Mouse (Mus musculus): Measurements from ENCODE around the gene Vtn. TPM values are rescaled to one million over a fixed set of nuclear protein-coding genes. Genes with fewer than 3 reads are reported as not detected.
"Not testable (repeated sequence)": the region's sequence is repeated elsewhere in the genome, so short reads cannot be mapped to it uniquely, and the experiment has no call there.

Vtn gene
- polyA plus RNA-seq, 1 experiment from 2014 or later: 0.85 TPM

DNA sequence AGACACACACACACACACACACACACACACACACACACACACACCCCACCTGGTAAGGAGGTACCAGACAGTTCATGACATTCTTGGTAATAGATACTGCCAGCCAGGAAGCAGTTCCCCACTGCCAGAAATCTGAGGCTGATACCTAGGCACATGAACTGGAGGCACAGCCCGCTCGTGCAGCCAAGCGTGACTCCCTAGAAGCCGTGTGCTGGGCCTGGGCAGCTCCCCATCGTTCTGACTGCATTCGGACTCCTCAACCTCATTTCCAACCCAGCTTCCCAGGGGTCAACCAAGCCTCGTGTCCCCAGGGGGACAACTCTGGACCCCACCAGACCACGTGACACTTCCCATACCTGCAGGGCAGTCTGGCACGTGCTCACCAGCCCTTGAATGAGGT lies 29.8 kb downstream of the Vtn start:
- Histone ChIP-seq H3K27ac (ENCODE audit: low read depth, low read length) (no peak overlapping the region), H3K4me1 (replicated peaks; ENCODE audit: control insufficient read depth, insufficient read depth, low read length) (no peaks in the 10 kb centered on the region), H3K9me3 (ENCODE audit: control insufficient read depth) (no peaks in the 10 kb centered on the region), H3K27me3 (replicated peaks; ENCODE audit: control insufficient read depth, insufficient read depth, low read length) (no peaks in the 10 kb centered on the region), H3K9ac (ENCODE audit: low read depth, low read length) (no peak overlapping the region), H3K36me3 (ENCODE audit: control insufficient read depth, insufficient read depth) (peaks cover 72% of the 10 kb centered on the region), H3K4me3 (ENCODE audit: low read depth, low read length) (no peak overlapping the region), H3K4me2 (replicated peaks; ENCODE audit: low read depth) (no peak overlapping the region)
- ATAC-seq: no peak
- no peak for TF ChIP-seq CTCF (IDR thresholded peaks at IDR 0.05; ENCODE audit: low read depth)
- 92% methylated on average over 9 of the region's 9 CpGs for WGBS

DNA sequence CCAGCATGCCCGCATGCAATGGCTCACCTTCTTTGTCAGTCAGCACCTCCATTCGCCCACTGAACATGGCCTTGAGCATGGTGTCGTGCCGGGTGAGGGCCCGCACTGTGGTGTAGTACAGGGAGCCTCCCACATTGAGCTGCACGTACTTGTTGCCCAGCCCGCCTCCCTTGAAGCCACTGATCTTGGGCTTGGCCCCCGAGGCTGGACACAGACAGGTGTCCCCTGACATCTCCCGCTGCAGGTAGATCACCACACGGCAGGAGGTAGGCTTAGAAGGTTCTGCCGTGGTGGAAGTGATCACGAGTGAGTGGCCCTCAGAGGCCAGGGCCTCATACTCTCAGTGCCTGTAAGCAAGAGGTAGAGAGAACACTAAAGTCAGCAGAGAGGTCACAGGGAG lies 31.1 kb downstream of the Vtn start:
- 0 out of 2 replicates have a peak, but pooled peaks cover 6% of the 10 kb centered on the region for H3K4me1 ChIP-seq (replicated peaks; ENCODE audit: control insufficient read depth, insufficient read depth, low read length)
- no peak overlapping the region for H3K9ac ChIP-seq (ENCODE audit: low read depth, low read length)
- no peaks in the 10 kb centered on the region for H3K9me3 ChIP-seq (ENCODE audit: control insufficient read depth)
- H3K27ac ChIP-seq (ENCODE audit: low read depth, low read length): no peak overlapping the region
- H3K36me3 ChIP-seq (ENCODE audit: control insufficient read depth, insufficient read depth): peaks cover 60% of the 10 kb centered on the region
- 92% methylated on average over 12 of the region's 12 CpGs for WGBS
- H3K4me3 ChIP-seq (ENCODE audit: low read depth, low read length): no peak overlapping the region
- TF ChIP-seq CTCF (IDR thresholded peaks at IDR 0.05; ENCODE audit: low read depth): no peak
- H3K4me2 ChIP-seq (replicated peaks; ENCODE audit: low read depth): no peak overlapping the region
- no peaks in the 10 kb centered on the region for H3K27me3 ChIP-seq (replicated peaks; ENCODE audit: control insufficient read depth, insufficient read depth, low read length)
- ATAC-seq: no peak

DNA sequence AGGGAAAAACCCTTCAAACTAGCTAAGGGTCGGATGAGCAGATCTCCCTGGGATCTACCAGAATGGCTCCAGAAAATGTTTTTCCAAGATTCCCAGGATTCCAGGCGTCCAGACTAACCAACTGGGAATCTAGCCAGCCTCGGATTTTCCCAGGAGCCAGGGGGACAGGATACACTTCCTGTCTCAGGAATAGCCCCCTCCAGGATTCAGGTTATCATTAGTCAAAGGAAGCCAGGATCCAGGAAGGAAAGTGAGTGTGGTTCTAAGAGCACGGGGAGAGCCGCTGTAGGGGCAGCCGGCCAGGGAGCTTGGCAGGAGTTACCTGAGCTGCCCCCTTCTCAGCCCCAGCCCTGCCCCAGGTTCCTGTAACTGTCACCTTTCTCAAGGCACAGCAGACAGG lies 32.2 kb downstream of the Vtn start:
- WGBS: 66% methylated on average over 6 of the region's 6 CpGs
- TF ChIP-seq CTCF (IDR thresholded peaks at IDR 0.05; ENCODE audit: low read depth): no peak
- no peak overlapping the region for H3K4me3 ChIP-seq (ENCODE audit: low read depth, low read length)
- no peaks in the 10 kb centered on the region for H3K9me3 ChIP-seq (ENCODE audit: control insufficient read depth)
- no peak for ATAC-seq
- no peak overlapping the region for H3K9ac ChIP-seq (ENCODE audit: low read depth, low read length)
- H3K36me3 ChIP-seq (ENCODE audit: control insufficient read depth, insufficient read depth): peaks cover 49% of the 10 kb centered on the region
- 0 out of 2 replicates have a peak, but pooled peaks cover 8% of the 10 kb centered on the region for H3K4me1 ChIP-seq (replicated peaks; ENCODE audit: control insufficient read depth, insufficient read depth, low read length)
- no peak overlapping the region for H3K4me2 ChIP-seq (replicated peaks; ENCODE audit: low read depth)
- H3K27ac ChIP-seq (ENCODE audit: low read depth, low read length): no peak overlapping the region
- no peaks in the 10 kb centered on the region for H3K27me3 ChIP-seq (replicated peaks; ENCODE audit: control insufficient read depth, insufficient read depth, low read length)

DNA sequence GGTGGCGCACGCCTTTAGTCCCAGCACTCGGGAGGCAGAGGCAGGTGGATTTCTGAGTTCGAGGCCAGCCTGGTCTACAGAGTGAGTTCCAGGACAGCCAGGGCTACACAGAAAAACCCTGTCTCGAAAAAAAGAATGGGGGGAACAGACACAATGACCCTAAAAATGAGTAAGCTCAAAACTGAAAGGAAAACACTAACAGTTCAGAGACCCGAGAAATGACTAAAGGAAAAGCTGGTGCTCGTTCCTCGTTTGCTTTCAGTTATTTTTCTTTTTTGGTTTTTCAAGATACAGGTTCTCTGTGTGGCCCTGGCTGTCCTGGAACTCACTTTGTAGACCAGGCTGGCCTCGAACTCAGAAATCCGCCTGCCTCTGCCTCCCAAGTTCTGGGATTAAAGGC lies 32.6 kb downstream of the Vtn start:
- 86% methylated on average over 10 of the region's 10 CpGs for WGBS
- not testable (repeated sequence) for H3K4me3 ChIP-seq (ENCODE audit: low read depth, low read length); H3K9me3 ChIP-seq (ENCODE audit: control insufficient read depth); H3K27me3 ChIP-seq (replicated peaks; ENCODE audit: control insufficient read depth, insufficient read depth, low read length); H3K27ac ChIP-seq (ENCODE audit: low read depth, low read length); H3K9ac ChIP-seq (ENCODE audit: low read depth, low read length); H3K4me1 ChIP-seq (replicated peaks; ENCODE audit: control insufficient read depth, insufficient read depth, low read length); ATAC-seq; H3K4me2 ChIP-seq (replicated peaks; ENCODE audit: low read depth)
- H3K36me3 ChIP-seq (ENCODE audit: control insufficient read depth, insufficient read depth): peaks cover 45% of the 10 kb centered on the region

DNA sequence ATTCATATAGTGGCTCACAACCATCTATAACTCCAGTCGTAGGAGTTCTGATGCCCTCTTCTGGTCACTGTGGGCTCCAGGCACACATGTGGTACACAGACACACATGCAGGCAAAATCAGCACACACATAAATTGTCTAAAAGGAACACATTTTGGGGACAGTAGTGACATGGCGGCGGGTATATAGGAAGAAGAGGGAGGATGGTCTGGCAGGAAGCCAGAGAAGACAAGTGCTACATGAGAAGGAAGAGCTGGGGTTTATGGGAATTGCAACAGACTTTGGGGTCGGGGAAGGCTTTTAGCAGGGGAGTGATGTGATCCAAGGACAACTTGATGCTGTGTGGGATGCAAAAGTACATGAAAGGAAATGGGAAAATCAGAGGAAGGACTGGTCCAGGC lies 35.6 kb downstream of the Vtn start:
- Histone ChIP-seq H3K4me1 (replicated peaks; ENCODE audit: control insufficient read depth, insufficient read depth, low read length) (peaks cover 12% of the 10 kb centered on the region), H3K4me2 (replicated peaks; ENCODE audit: low read depth) (peak overlapping the region; percentile 75), H3K9me3 (ENCODE audit: control insufficient read depth) (no peaks in the 10 kb centered on the region), H3K36me3 (ENCODE audit: control insufficient read depth, insufficient read depth) (peaks cover 30% of the 10 kb centered on the region), H3K27ac (ENCODE audit: low read depth, low read length) (0 out of 2 replicates have a peak overlapping the region, but pooled peaks have one; percentile 97), H3K27me3 (replicated peaks; ENCODE audit: control insufficient read depth, insufficient read depth, low read length) (no peaks in the 10 kb centered on the region), H3K4me3 (ENCODE audit: low read depth, low read length) (peak overlapping the region; percentile 85), H3K9ac (ENCODE audit: low read depth, low read length) (0 out of 2 replicates have a peak overlapping the region, but pooled peaks have one; percentile 64)
- no peak for ATAC-seq
- TF ChIP-seq CTCF (IDR thresholded peaks at IDR 0.05; ENCODE audit: low read depth): peak; percentile 46
- WGBS: 79% methylated on average over 4 of the region's 4 CpGs

DNA sequence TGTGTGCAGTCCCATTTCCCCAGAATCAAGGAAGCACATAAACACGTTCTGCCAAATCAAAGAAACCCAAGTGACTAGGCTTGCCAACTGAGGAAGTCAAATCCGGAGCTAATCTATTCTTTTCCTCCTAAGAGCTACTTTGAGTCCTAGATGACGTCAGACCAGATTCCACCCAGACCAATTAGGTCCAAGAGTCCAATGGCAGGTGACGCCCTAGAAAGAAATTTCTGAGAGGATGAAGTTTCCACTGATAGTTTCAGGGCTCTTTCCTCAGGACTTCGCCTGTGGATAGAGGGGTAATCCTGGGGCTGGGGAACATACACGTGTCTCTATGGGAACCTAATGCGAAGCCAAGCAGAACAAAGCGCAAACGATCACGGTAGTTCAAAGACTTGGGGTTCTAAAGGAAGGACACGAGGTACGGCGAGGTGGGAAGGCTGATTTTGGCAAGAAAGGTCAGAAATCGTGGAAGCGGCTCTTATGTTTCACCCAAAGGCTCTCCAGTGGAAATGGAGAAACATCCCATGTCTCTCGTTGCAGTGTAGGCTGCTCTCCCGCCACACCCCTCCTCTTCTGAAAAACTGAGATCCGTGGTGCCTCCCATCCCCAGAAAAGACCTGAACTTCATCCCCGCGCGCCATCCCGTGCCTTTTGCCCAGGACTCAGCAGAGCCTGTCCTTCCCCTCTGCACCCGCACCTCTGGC lies 36.6 kb downstream of the Vtn start:
- peaks cover 31% of the 10 kb centered on the region for H3K36me3 ChIP-seq (ENCODE audit: control insufficient read depth, insufficient read depth)
- peak overlapping the region; percentile 64 for H3K9ac ChIP-seq (ENCODE audit: low read depth, low read length)
- H3K4me3 ChIP-seq (ENCODE audit: low read depth, low read length): peak overlapping the region; percentile 85
- peaks cover 12% of the 10 kb centered on the region for H3K4me1 ChIP-seq (replicated peaks; ENCODE audit: control insufficient read depth, insufficient read depth, low read length)
- H3K27ac ChIP-seq (ENCODE audit: low read depth, low read length): peak overlapping the region; percentile 97
- WGBS: under 1% methylated on average over 23 of the region's 23 CpGs
- no peak for TF ChIP-seq CTCF (IDR thresholded peaks at IDR 0.05; ENCODE audit: low read depth)
- no peaks in the 10 kb centered on the region for H3K27me3 ChIP-seq (replicated peaks; ENCODE audit: control insufficient read depth, insufficient read depth, low read length)
- peak; percentile 46 for ATAC-seq
- no peaks in the 10 kb centered on the region for H3K9me3 ChIP-seq (ENCODE audit: control insufficient read depth)
- peak overlapping the region; percentile 75 for H3K4me2 ChIP-seq (replicated peaks; ENCODE audit: low read depth)

Data from intestine, postnatal 0 days (tissue).